Mouse (Mus musculus) liver, adult 2 months (tissue): ENCODE results near the gene Hnrnpa0. TPM values are rescaled to one million over a fixed set of nuclear protein-coding genes. Genes with fewer than 3 reads are reported as not detected.

Experiments used
- DNase-seq: peaks from one replicate; pipeline ENCODE4 v3.0.0-alpha.2; 2011; ENCODE audit warnings: low read depth, low spot score; ENCODE audit errors: extremely low read depth
- H3K27ac ChIP-seq: fragments of 200-500 bp; replicated peaks from 2 replicates; pipeline ENCODE4 v1.5.1; 2012; ENCODE audit warnings: low read depth, mild to moderate bottlenecking, control low read depth, inconsistent platforms, low read length; ENCODE audit not compliant: insufficient read depth
- H3K27me3 ChIP-seq: fragments of 200-500 bp; 2 replicates; pipeline ENCODE4 v1.6.1; 2012; ENCODE audit warnings: mild to moderate bottlenecking, moderate library complexity, low read length, inconsistent platforms; ENCODE audit not compliant: control insufficient read depth, insufficient read depth
- H3K36me3 ChIP-seq: fragments of 200-500 bp; 2 replicates; pipeline ENCODE4 v1.6.1; 2012; ENCODE audit warnings: low read length, inconsistent platforms; ENCODE audit not compliant: control insufficient read depth, insufficient read depth
- H3K4me1 ChIP-seq: fragments of 200-500 bp; 2 replicates; pipeline ENCODE4 v1.6.1; 2011; ENCODE audit warnings: low read length; ENCODE audit not compliant: control insufficient read depth, insufficient read depth
- H3K4me3 ChIP-seq: fragments of 200-500 bp; 2 replicates; pipeline ENCODE4 v1.5.1; 2011; ENCODE audit warnings: low read depth, mild to moderate bottlenecking, control low read depth, low read length, moderate library complexity; ENCODE audit not compliant: insufficient read depth
- H3K79me2 ChIP-seq: fragments of 200-500 bp; 2 replicates; pipeline ENCODE4 v1.6.1; 2012; ENCODE audit warnings: inconsistent platforms, mild to moderate bottlenecking, low read length, moderate library complexity; ENCODE audit not compliant: control insufficient read depth, insufficient read depth
- H3K9ac ChIP-seq: fragments of 200-500 bp; 2 replicates; pipeline ENCODE4 v1.6.1; 2012; ENCODE audit warnings: low read depth, mild to moderate bottlenecking, control low read depth, inconsistent platforms, low read length
- CTCF ChIP-seq: fragments of 200-500 bp; IDR thresholded peaks from 2 replicates; pipeline ENCODE4 v1.5.1; 2011; ENCODE audit warnings: low read depth, low read length, control low read depth
- POLR2A ChIP-seq: fragments of 200-500 bp; IDR thresholded peaks from 2 replicates; pipeline ENCODE4 v1.6.1; 2011; ENCODE audit warnings: low read length, control low read depth; ENCODE audit not compliant: insufficient read depth; ENCODE audit errors: extremely low read depth
- WGBS: fragments of 180-500 bp; shearing (Covaris S2); methylation state at CpG from one replicate; pipeline ENCODE4 v1.1.7; 2018; 5-methylcytosine and 5-hydroxymethylcytosine counted together
- polyA plus RNA-seq: library from polyadenylated mRNA; depleted of rRNA; stranded (reverse); fragments of >200 nt; gene quantifications from 2 replicates; pipeline ENCODE4 v1.2.3, GENCODE M21; 2012
- total RNA-seq: library from RNA; depleted of rRNA; stranded (reverse); fragments of >200 nt; gene quantifications from 2 replicates; pipeline ENCODE4 v1.2.3, GENCODE M21; 2014

Gene Hnrnpa0
- total and polyA plus RNA-seq, 2 experiments = 16.1 to 36.0 TPM

DNA sequence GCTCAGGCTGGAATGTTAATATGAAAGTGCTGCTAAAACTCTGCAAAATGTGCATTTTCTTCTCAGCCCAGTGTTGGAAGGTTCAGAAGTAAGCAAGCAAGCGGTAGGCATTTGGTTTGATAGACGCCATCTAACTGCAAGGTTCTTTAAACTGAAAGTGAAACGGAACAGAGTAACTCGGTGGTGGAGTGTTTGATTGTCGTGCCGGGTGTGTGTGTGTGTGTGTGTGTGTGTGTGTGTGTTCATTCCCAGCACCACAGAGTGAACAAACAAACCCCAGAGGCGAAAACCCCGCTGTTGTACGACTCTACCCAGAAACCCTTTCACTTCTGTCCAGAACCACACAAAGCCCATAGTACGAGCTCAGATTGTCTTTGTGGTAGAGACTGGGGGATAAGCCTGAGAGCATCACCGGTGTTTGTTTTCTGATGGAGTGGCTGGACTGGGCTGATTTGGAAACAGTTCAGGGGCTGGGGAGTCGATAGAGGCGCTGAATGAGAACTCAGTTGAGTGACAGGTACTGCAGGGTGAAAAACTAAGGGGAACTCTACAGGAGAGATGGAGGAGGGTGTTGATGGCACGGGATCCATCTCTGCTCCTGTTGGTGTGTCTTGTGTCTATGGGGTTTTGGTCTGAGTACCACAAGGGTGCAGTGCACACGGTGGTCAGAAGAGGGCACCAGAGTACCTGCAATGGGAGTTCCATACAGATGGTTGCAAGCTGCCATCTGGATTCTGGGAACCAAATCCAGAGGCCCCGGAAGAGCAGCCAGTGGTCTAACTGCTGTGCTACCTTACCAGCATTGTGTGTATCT lies 29.9 kb upstream of the Hnrnpa0 start:
- DNase-seq = peak; percentile 85
- peak overlapping the region; percentile 91 for H3K4me3 ChIP-seq
- peak overlapping the region; percentile 77 for H3K9ac ChIP-seq
- no peaks in the 10 kb centered on the region for H3K4me1 ChIP-seq
- H3K36me3 ChIP-seq = peaks cover 18% of the 10 kb centered on the region
- TF ChIP-seq POLR2A (no peak), CTCF (peak; percentile 89)
- H3K27ac ChIP-seq = peak overlapping the region; percentile 72
- 0% methylated on average over 16 of the region's 16 CpGs for WGBS
- H3K79me2 ChIP-seq = no peaks in the 10 kb centered on the region; the same call in 1 of the 2 replicates
- no peaks in the 10 kb centered on the region for H3K27me3 ChIP-seq

DNA sequence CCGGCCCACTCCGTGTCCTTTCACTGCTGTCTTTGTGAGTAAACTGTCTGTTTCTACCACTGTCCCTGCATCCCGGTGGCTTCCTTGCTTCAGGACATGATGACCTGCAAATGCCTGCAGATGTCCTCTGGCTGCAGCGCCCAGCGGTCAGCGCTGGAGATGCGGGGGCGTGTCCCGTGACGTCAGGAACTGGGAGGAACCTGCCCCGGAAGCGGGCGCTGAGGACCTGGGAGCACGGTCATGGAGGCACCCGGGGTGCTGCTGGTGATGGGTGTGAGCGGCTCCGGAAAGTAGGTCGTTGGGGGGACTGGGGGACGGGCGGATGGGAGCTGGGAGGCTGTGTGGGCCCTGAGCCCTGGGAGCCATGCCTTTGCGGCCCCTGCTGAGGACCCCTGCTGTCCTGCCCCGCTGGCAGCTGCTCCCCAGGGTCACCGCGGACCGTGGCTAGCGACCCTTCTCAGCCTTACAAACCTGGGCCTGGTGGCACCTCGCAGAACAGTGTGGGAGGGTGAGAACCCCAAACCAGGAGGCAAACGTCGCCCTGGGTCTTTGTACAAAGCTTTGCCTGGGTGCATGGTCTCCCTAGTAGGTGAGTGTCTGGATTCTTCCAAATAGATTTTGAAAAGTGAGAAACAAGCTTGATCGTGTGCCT lies 29.2 kb upstream of the Hnrnpa0 start, which contains the start of gene Idnk:
Gene Idnk (plus strand): TSS at position 203 of the 652 bp plus-strand sequence.
- TF ChIP-seq POLR2A (peak; percentile 63; the same call in 1 of the 2 replicates), CTCF (peak; percentile 68)
- DNase-seq = peak; percentile 77
- peak within 1 kb of the TSS; percentile 72 for H3K27ac ChIP-seq
- H3K9ac ChIP-seq = peak within 1 kb of the TSS; percentile 77
- peak within 1 kb of the TSS; percentile 91 for H3K4me3 ChIP-seq
- H3K4me1 ChIP-seq = no peaks in the 10 kb centered on the region
- H3K36me3 ChIP-seq = peaks cover 13% of the 10 kb centered on the region
- no peaks in the 10 kb centered on the region for H3K27me3 ChIP-seq
- WGBS = under 1% methylated on average over 30 of the region's 30 CpGs
- no peaks in the 10 kb centered on the region; the same call in 1 of the 2 replicates for H3K79me2 ChIP-seq

DNA sequence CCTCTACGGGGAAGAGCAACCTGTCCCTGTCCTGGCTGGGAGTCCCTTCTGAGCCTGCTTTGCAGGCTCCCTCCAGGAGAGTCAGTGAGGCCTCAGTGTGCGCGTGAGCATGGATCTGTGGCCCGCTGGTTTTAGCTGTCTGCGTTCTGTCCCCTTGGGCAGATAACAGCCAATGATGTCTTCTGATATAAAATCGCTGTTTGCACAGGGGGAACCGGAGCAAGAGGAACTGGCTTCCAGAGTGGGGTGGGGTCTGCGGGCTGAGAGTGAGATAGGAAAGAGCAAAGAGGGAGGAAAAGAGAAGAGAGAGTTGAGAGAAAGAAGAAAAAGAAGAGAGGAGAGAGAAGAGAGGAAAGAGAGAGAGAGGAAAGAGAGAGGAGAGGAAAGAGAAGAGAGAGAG lies 28.7 kb upstream of the Hnrnpa0 start:
- DNase-seq = no peak
- H3K9ac ChIP-seq = no peak overlapping the region
- peak overlapping the region; percentile 91; the same call in 1 of the 2 replicates for H3K4me3 ChIP-seq
- H3K79me2 ChIP-seq = no peaks in the 10 kb centered on the region; the same call in 1 of the 2 replicates
- no peak overlapping the region for H3K27ac ChIP-seq
- no peak for TF ChIP-seq CTCF
- TF ChIP-seq POLR2A = no peak
- 32% methylated on average over 8 of the region's 8 CpGs for WGBS
- H3K27me3 ChIP-seq = no peaks in the 10 kb centered on the region
- H3K4me1 ChIP-seq = no peaks in the 10 kb centered on the region
- peaks cover 12% of the 10 kb centered on the region for H3K36me3 ChIP-seq

DNA sequence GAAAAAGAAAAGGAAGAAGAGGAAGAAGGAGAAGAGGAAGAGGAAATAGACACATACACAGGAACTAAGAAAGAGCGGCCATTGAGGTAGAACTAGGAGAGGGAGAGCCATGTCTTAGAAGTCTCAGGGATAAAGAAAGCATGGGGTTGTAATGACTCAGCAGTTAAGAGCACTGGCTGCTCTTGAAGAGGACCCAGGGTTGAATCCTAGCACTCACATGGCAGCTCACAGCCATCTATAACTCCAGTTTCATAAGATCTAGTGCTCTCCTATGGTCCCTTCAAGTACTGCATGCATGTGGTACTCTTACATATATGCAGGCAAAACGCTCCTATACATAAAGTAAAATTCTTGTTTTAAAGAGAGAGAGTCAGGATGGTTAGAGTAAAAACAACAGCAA lies 27.7 kb upstream of the Hnrnpa0 start:
- 93% methylated on average over 2 of the region's 2 CpGs for WGBS
- Histone ChIP-seq H3K36me3 (peaks cover 11% of the 10 kb centered on the region), H3K4me3 (no peak overlapping the region), H3K27ac (no peak overlapping the region), H3K27me3 (no peaks in the 10 kb centered on the region), H3K9ac (no peak overlapping the region), H3K4me1 (no peaks in the 10 kb centered on the region), H3K79me2 (no peaks in the 10 kb centered on the region; the same call in 1 of the 2 replicates)
- DNase-seq = no peak
- TF ChIP-seq CTCF (no peak), POLR2A (no peak)

DNA sequence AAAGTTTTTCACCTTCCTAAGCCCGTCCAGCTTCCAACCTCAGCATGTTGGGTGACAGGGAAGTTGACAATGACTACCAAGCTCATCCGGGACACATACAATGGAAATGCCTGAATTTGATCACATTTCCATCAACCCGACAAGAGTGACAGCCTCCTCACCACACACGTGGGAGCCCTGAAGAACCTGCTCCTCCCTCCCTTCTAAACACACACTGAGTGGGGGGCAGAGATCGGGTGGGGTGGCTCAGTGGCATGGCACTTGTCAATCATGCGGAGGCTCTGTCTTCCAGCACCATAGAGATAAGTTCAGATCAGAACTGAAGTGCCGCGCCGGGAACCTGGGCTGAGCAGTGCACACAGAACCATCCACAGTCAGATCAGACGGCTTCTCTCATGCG lies 22.1 kb upstream of the Hnrnpa0 start:
- no peak for DNase-seq
- Histone ChIP-seq H3K27me3 (no peaks in the 10 kb centered on the region), H3K79me2 (no peaks in the 10 kb centered on the region), H3K27ac (no peak overlapping the region), H3K4me1 (no peaks in the 10 kb centered on the region), H3K36me3 (no peaks in the 10 kb centered on the region), H3K9ac (no peak overlapping the region), H3K4me3 (no peak overlapping the region)
- WGBS = 86% methylated on average over 11 of the region's 11 CpGs
- TF ChIP-seq POLR2A = no peak
